Mouse (Mus musculus) CD8-positive naive resting alpha-beta T cell, adult 57 days (primary cell): ENCODE measurements around the gene Tas2r129. TPM values are rescaled to one million over a fixed set of nuclear protein-coding genes. Genes with fewer than 3 reads are reported as not detected.

Experiments
- total RNA-seq: library from RNA; stranded (reverse); gene quantifications from one replicate; pipeline ENCODE4 v1.2.4, GENCODE M21; 2023

Tas2r129 gene
- not detected for total RNA-seq

DNA sequence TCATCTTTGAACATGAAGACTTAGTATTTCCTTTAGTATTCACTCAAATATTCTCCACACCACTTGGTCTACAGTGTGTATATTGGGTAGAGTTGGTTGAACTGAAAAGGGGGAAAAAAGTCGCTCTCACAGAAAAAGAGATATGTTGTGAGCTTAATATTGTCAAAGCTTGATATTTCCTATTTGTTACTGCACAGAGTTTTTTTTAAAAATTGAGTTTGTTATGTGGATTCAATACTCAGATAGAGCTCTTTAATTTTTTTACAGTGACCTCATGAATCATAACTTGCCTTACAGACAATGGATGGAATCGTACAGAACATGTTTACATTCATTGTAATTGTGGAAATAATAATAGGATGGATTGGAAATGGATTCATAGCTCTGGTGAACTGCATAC is at the start of gene Tas2r129:
Gene Tas2r129, plus strand, starts transcription at position 301 of the 400 bp plus-strand sequence.

DNA sequence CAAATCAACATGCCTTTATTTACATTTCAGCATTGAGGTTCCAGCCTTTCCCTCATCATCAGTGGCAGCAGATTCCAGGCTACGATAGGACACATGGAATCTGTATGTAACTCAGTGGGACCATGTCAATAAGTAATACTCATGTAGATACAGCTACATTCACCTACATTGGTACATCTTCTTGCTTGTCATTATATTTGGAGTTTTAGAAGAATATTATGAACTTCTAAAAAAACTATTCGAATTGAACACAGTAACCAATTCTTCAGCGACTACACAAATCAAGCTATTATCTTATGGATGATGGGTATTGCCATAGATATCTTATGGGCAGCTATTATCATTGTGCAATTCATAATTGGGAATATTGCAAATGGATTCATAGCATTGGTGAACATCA is 41.6 kb upstream of the Tas2r129 start, which contains the start of gene Tas2r125:
Gene Tas2r125, plus strand, starts transcription at position 301 of the 400 bp plus-strand sequence.

GRCm38 (mm10) chr6:132957819-132958218 is 6.9 kb downstream of the Tas2r129 start, which contains the start of gene Tas2r131:
Tas2r131 (minus strand) TSS chr6:132957919.

GRCm38 (mm10) chr6:132980865-132981264 is 30.0 kb downstream of the Tas2r129 start, which contains the start of gene Tas2r109:
Tas2r109 (minus strand) TSS chr6:132980965.

Other genes with a start within 250 kb of the Tas2r129 start
- not detected for gene Tas2r122, start 239.2 kb upstream of the Tas2r129 start, total RNA-seq
- not detected for gene Tas2r115, start 213.1 kb upstream of the Tas2r129 start, total RNA-seq
- not detected for gene Tas2r124, start 196.4 kb upstream of the Tas2r129 start, total RNA-seq
- not detected for gene Tas2r102, start 189.0 kb upstream of the Tas2r129 start, total RNA-seq
- gene Tas2r136, start 172.9 kb upstream of the Tas2r129 start, total RNA-seq, result not detected
- gene Tas2r117, start 148.3 kb upstream of the Tas2r129 start, total RNA-seq, result not detected
- gene Tas2r123, start 104.0 kb upstream of the Tas2r129 start, total RNA-seq, result not detected
- gene Tas2r116, start 95.7 kb upstream of the Tas2r129 start, total RNA-seq, result not detected
- not detected for gene Tas2r110, start 83.1 kb upstream of the Tas2r129 start, total RNA-seq
- gene Tas2r113, start 58.1 kb upstream of the Tas2r129 start, total RNA-seq, result not detected
- gene Tas2r125, start 41.5 kb upstream of the Tas2r129 start, total RNA-seq, result not detected
- not detected for gene Tas2r131, start 6.8 kb downstream of the Tas2r129 start, total RNA-seq
- gene Tas2r109, start 29.9 kb downstream of the Tas2r129 start, total RNA-seq, result not detected
- not detected for gene Tas2r103, start 86.0 kb downstream of the Tas2r129 start, total RNA-seq
- gene Tas2r140, start 104.7 kb downstream of the Tas2r129 start, total RNA-seq, result not detected
- 19.2 TPM for gene Smim10l1, start 153.8 kb downstream of the Tas2r129 start, total RNA-seq